Mouse (Mus musculus): Measurements from ENCODE around the gene Myof.

DNA sequence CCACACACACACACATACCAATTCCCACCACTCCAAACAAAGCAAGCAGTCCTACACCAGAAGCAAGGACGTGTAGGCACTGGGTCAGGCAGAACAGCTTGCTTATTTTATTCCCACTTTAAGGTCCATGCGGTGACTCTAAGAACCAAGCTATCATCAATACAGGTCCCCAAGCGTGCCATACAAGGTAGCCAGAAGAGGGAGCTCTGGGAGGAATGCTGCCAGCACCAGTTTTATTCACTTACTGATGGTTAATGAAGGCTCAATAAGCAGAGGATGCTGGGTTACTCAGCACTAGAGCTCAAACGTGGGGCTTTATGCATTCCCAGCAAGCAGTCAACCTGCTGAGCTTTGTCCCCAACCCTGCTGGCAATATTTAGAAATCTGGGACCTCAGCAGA lies 96.7 kb downstream of the Myof start:
- no peak for TF ChIP-seq TCF12 (IDR thresholded peaks at IDR 0.05; ENCODE audit: insufficient read depth, poor library complexity, severe bottlenecking)
- no peak for TF ChIP-seq MYOD1 (IDR thresholded peaks at IDR 0.05; ENCODE audit: control insufficient read depth in 1 of 3, insufficient read length in 2 of 3, low read depth in 2 of 3)
- no peak for TF ChIP-seq SRF (IDR thresholded peaks at IDR 0.05; ENCODE audit: control insufficient read depth, insufficient read length, low read depth)
- no peak for TF ChIP-seq POLR2A (IDR thresholded peaks at IDR 0.05; ENCODE audit: insufficient read length, low read depth)
- TF ChIP-seq REST (IDR thresholded peaks at IDR 0.05; ENCODE audit: insufficient read depth, insufficient read length): no peak
- no peak for TF ChIP-seq TCF3 (IDR thresholded peaks at IDR 0.05; ENCODE audit: insufficient read length, low read depth)
- no peak for TF ChIP-seq CEBPB (IDR thresholded peaks at IDR 0.05; ENCODE audit: insufficient read depth, poor library complexity, severe bottlenecking)
- no peak for TF ChIP-seq MAX (IDR thresholded peaks at IDR 0.05; ENCODE audit: low read depth)
- TF ChIP-seq MYOG (IDR thresholded peaks at IDR 0.05; ENCODE audit: control insufficient read depth in 1 of 3, insufficient read depth in 1 of 3, insufficient read length in 2 of 3, low read depth in 2 of 3): no peak
- no peak for TF ChIP-seq USF1 (IDR thresholded peaks at IDR 0.05; ENCODE audit: low read depth)
